Mouse (Mus musculus): ENCODE data around the gene Nadsyn1.

GRCm38 (mm10) chr7:143756125-143757026, 66.3 kb downstream of the Nadsyn1 start, which contains the start of gene Osbpl5:
- TF ChIP-seq CTCF (IDR thresholded peaks at IDR 0.05; ENCODE audit: extremely low read depth, insufficient read depth, insufficient read length, insufficient replicate concordance) (no peak), POLR2A (IDR thresholded peaks at IDR 0.05; ENCODE audit: low read depth, low read length) (no peak)
